Mouse (Mus musculus): ENCODE measurements around the gene Neurog1.

Neurog1 gene

GRCm38 (mm10) chr13:56258196-56259020 lies 6.4 kb upstream of the Neurog1 start:
- no peak for DNase-seq (ENCODE audit: low read depth, low spot score)

GRCm38 (mm10) chr13:56257469-56258153 lies 5.6 kb upstream of the Neurog1 start:
- DNase-seq (ENCODE audit: low read depth, low spot score), result no peak

GRCm38 (mm10) chr13:56256716-56257299 lies 4.8 kb upstream of the Neurog1 start:
- DNase-seq (ENCODE audit: low read depth, low spot score), result no peak

GRCm38 (mm10) chr13:56253379-56253778 lies 1.4 kb upstream of the Neurog1 start:
- no peak for DNase-seq (ENCODE audit: low read depth, low spot score)

- DNase-seq (ENCODE audit: low read depth, low spot score), result no peak
Observed at GRCm38 (mm10) chr13:56252783-56253182, 820 bp upstream of the Neurog1 start.

- DNase-seq (ENCODE audit: low read depth, low spot score), result no peak
Observed at GRCm38 (mm10) chr13:56251176-56251923, 613 bp downstream of the Neurog1 start.

- DNase-seq (ENCODE audit: low read depth, low spot score), result no peak
Observed at GRCm38 (mm10) chr13:56250551-56251161, 1.3 kb downstream of the Neurog1 start.

- DNase-seq (ENCODE audit: low read depth, low spot score), result no peak
Observed at GRCm38 (mm10) chr13:56249593-56250341, 2.2 kb downstream of the Neurog1 start.

GRCm38 (mm10) chr13:56243104-56243503 lies 8.9 kb downstream of the Neurog1 start:
- DNase-seq (ENCODE audit: low read depth, low spot score), result no peak

GRCm38 (mm10) chr13:56240012-56240770 lies 11.8 kb downstream of the Neurog1 start:
- no peak for DNase-seq (ENCODE audit: low read depth, low spot score)

- DNase-seq (ENCODE audit: low read depth, low spot score), result no peak
Observed at GRCm38 (mm10) chr13:56237905-56238304, 14.1 kb downstream of the Neurog1 start.

GRCm38 (mm10) chr13:56236194-56236593 lies 15.8 kb downstream of the Neurog1 start:
- no peak for DNase-seq (ENCODE audit: low read depth, low spot score)

GRCm38 (mm10) chr13:56228790-56229189 lies 23.2 kb downstream of the Neurog1 start:
- DNase-seq (ENCODE audit: low read depth, low spot score), result no peak

GRCm38 (mm10) chr13:56226175-56226954 lies 25.6 kb downstream of the Neurog1 start:
- no peak for DNase-seq (ENCODE audit: low read depth, low spot score)

- DNase-seq (ENCODE audit: low read depth, low spot score), result no peak
Observed at GRCm38 (mm10) chr13:56223625-56224024, 28.3 kb downstream of the Neurog1 start.

GRCm38 (mm10) chr13:56222849-56223246 lies 29.1 kb downstream of the Neurog1 start:
- DNase-seq (ENCODE audit: low read depth, low spot score), result no peak

GRCm38 (mm10) chr13:56221995-56222848 lies 29.7 kb downstream of the Neurog1 start:
- no peak for DNase-seq (ENCODE audit: low read depth, low spot score)
